Mouse (Mus musculus): ENCODE measurements around the gene Tead4.

- TF ChIP-seq POLR2AphosphoS5 (IDR thresholded peaks at IDR 0.05; ENCODE audit: insufficient replicate concordance, low read depth, low read length) (no peak), GATA1 (IDR thresholded peaks at IDR 0.05; ENCODE audit: borderline replicate concordance, low read length) (no peak), CTCF (IDR thresholded peaks at IDR 0.05; ENCODE audit: low read depth, low read length) (no peak), TAL1 (conservative IDR thresholded peaks at IDR 0.05; ENCODE audit: low read depth, low read length) (no peak)
These were observed 92.0 kb downstream of the Tead4 start for GRCm38 (mm10) chr6:128208491-128209170.

All from G1E (cell line).